Mouse (Mus musculus): ENCODE measurements around the gene Zic4. TPM values are rescaled to one million over a fixed set of nuclear protein-coding genes. Genes with fewer than 3 reads are reported as not detected.

Gene Zic4
- polyA plus RNA-seq, 1 experiment from 2014 or later: not detected

GRCm38 (mm10) chr9:91405753-91406178 is 43.6 kb downstream of the Zic4 start:
- WGBS: 1% methylated on average over 16 of the region's 16 CpGs
- TF ChIP-seq CTCF (IDR thresholded peaks at IDR 0.05) (no peak), EP300 (IDR thresholded peaks at IDR 0.05) (no peak)
- no peaks in the 10 kb centered on the region for H3K4me1 ChIP-seq (ENCODE audit: insufficient read depth, low read depth, low read length)
- no peak for DNase-seq (ENCODE audit: low spot score)
- H3K27me3 ChIP-seq (replicated peaks; ENCODE audit: insufficient read depth, low read length): peaks cover 38% of the 10 kb centered on the region
- no peak for ATAC-seq
- H3K9ac ChIP-seq (replicated peaks; ENCODE audit: low read depth): no peak overlapping the region
- no peak overlapping the region for H3K4me3 ChIP-seq (ENCODE audit: low read depth, low read length)
- no peaks in the 10 kb centered on the region for H3K9me3 ChIP-seq (ENCODE audit: low read length)
- no peak overlapping the region for H3K27ac ChIP-seq (ENCODE audit: low read length)
- no peaks in the 10 kb centered on the region for H3K36me3 ChIP-seq (ENCODE audit: insufficient read depth, low read length)
- H3K4me2 ChIP-seq (replicated peaks; ENCODE audit: low read depth, low read length): no peak overlapping the region

GRCm38 (mm10) chr9:91406258-91406763 is 44.1 kb downstream of the Zic4 start:
- H3K9ac ChIP-seq (replicated peaks; ENCODE audit: low read depth): no peak overlapping the region
- H3K4me3 ChIP-seq (ENCODE audit: low read depth, low read length): no peak overlapping the region
- ATAC-seq (no peak), DNase-seq (ENCODE audit: low spot score) (no peak)
- H3K4me2 ChIP-seq (replicated peaks; ENCODE audit: low read depth, low read length): no peak overlapping the region
- under 1% methylated on average over 6 of the region's 6 CpGs for WGBS
- no peaks in the 10 kb centered on the region for H3K9me3 ChIP-seq (ENCODE audit: low read length)
- H3K36me3 ChIP-seq (ENCODE audit: insufficient read depth, low read length): no peaks in the 10 kb centered on the region
- peaks cover 38% of the 10 kb centered on the region for H3K27me3 ChIP-seq (replicated peaks; ENCODE audit: insufficient read depth, low read length)
- TF ChIP-seq CTCF (IDR thresholded peaks at IDR 0.05) (no peak), EP300 (IDR thresholded peaks at IDR 0.05) (no peak)
- no peak overlapping the region for H3K27ac ChIP-seq (ENCODE audit: low read length)
- H3K4me1 ChIP-seq (ENCODE audit: insufficient read depth, low read depth, low read length): no peaks in the 10 kb centered on the region

- no peak overlapping the region for H3K27ac ChIP-seq (ENCODE audit: low read length)
- H3K36me3 ChIP-seq (ENCODE audit: insufficient read depth, low read length): no peaks in the 10 kb centered on the region
- H3K27me3 ChIP-seq (replicated peaks; ENCODE audit: insufficient read depth, low read length): peaks cover 21% of the 10 kb centered on the region
- ATAC-seq: no peak
- no peak overlapping the region for H3K4me2 ChIP-seq (replicated peaks; ENCODE audit: low read depth, low read length)
- no peak overlapping the region for H3K4me3 ChIP-seq (ENCODE audit: low read depth, low read length)
- TF ChIP-seq EP300 (IDR thresholded peaks at IDR 0.05) (no peak), CTCF (IDR thresholded peaks at IDR 0.05) (no peak)
- no peaks in the 10 kb centered on the region for H3K9me3 ChIP-seq (ENCODE audit: low read length)
- WGBS: 2% methylated on average over 3 of the region's 3 CpGs
- no peaks in the 10 kb centered on the region for H3K4me1 ChIP-seq (ENCODE audit: insufficient read depth, low read depth, low read length)
- no peak overlapping the region for H3K9ac ChIP-seq (replicated peaks; ENCODE audit: low read depth)
- DNase-seq (ENCODE audit: low spot score): no peak
Measured at GRCm38 (mm10) chr9:91409771-91410170, 47.6 kb downstream of the Zic4 start.

- no peak overlapping the region for H3K4me3 ChIP-seq (ENCODE audit: low read depth, low read length)
- no peaks in the 10 kb centered on the region; the same call in none of the 2 replicates for H3K27me3 ChIP-seq (replicated peaks; ENCODE audit: insufficient read depth, low read length)
- no peaks in the 10 kb centered on the region for H3K36me3 ChIP-seq (ENCODE audit: insufficient read depth, low read length)
- H3K4me2 ChIP-seq (replicated peaks; ENCODE audit: low read depth, low read length): no peak overlapping the region
- H3K9me3 ChIP-seq (ENCODE audit: low read length): no peaks in the 10 kb centered on the region
- ATAC-seq (no peak), DNase-seq (ENCODE audit: low spot score) (no peak)
- 2% methylated on average over 12 of the region's 12 CpGs for WGBS
- no peak overlapping the region for H3K9ac ChIP-seq (replicated peaks; ENCODE audit: low read depth)
- no peak for TF ChIP-seq EP300 (IDR thresholded peaks at IDR 0.05)
- no peak for TF ChIP-seq CTCF (IDR thresholded peaks at IDR 0.05)
- H3K4me1 ChIP-seq (ENCODE audit: insufficient read depth, low read depth, low read length): no peaks in the 10 kb centered on the region
- H3K27ac ChIP-seq (ENCODE audit: low read length): no peak overlapping the region
Measured at GRCm38 (mm10) chr9:91414007-91414661, 51.9 kb downstream of the Zic4 start.

GRCm38 (mm10) chr9:91420441-91420840 is 58.2 kb downstream of the Zic4 start:
- TF ChIP-seq CTCF (IDR thresholded peaks at IDR 0.05) (no peak), EP300 (IDR thresholded peaks at IDR 0.05) (no peak)
- peaks cover 7% of the 10 kb centered on the region; the same call in 1 of the 2 replicates for H3K27me3 ChIP-seq (replicated peaks; ENCODE audit: insufficient read depth, low read length)

More at GRCm38 (mm10) chr9:91420441-91420840, 58.2 kb downstream of the Zic4 start:
- no peak for ATAC-seq
- H3K4me1 ChIP-seq (ENCODE audit: insufficient read depth, low read depth, low read length): no peaks in the 10 kb centered on the region
- no peaks in the 10 kb centered on the region for H3K36me3 ChIP-seq (ENCODE audit: insufficient read depth, low read length)
- H3K4me3 ChIP-seq (ENCODE audit: low read depth, low read length): no peak overlapping the region
- no peak overlapping the region for H3K27ac ChIP-seq (ENCODE audit: low read length)
- no peak for DNase-seq (ENCODE audit: low spot score)
- H3K9ac ChIP-seq (replicated peaks; ENCODE audit: low read depth): no peak overlapping the region
- WGBS: 2% methylated on average over 18 of the region's 18 CpGs
- no peaks in the 10 kb centered on the region for H3K9me3 ChIP-seq (ENCODE audit: low read length)
- no peak overlapping the region for H3K4me2 ChIP-seq (replicated peaks; ENCODE audit: low read depth, low read length)

Other genes with a start within 250 kb of the Zic4 start
- gene Zic1, start 3.4 kb downstream of the Zic4 start, polyA plus RNA-seq (2015; fragmentation: Nextera tagmentation; extraction: Ambion mirVana): not detected in 2 replicates